Mouse (Mus musculus) liver, adult 2 months (tissue): ENCODE data around the gene Dlg1. TPM values are rescaled to one million over a fixed set of nuclear protein-coding genes. Genes with fewer than 3 reads are reported as not detected.

ENCODE experiments used
- DNase-seq: peaks from one replicate; pipeline ENCODE4 v3.0.0-alpha.2; 2011; ENCODE audit warnings: low read depth, low spot score; ENCODE audit errors: extremely low read depth
- H3K27ac ChIP-seq: fragments of 200-500 bp; replicated peaks from 2 replicates; pipeline ENCODE4 v1.5.1; 2012; ENCODE audit warnings: low read depth, mild to moderate bottlenecking, control low read depth, inconsistent platforms, low read length; ENCODE audit not compliant: insufficient read depth
- H3K27me3 ChIP-seq: fragments of 200-500 bp; 2 replicates; pipeline ENCODE4 v1.6.1; 2012; ENCODE audit warnings: mild to moderate bottlenecking, moderate library complexity, low read length, inconsistent platforms; ENCODE audit not compliant: control insufficient read depth, insufficient read depth
- H3K36me3 ChIP-seq: fragments of 200-500 bp; 2 replicates; pipeline ENCODE4 v1.6.1; 2012; ENCODE audit warnings: low read length, inconsistent platforms; ENCODE audit not compliant: control insufficient read depth, insufficient read depth
- H3K4me1 ChIP-seq: fragments of 200-500 bp; 2 replicates; pipeline ENCODE4 v1.6.1; 2011; ENCODE audit warnings: low read length; ENCODE audit not compliant: control insufficient read depth, insufficient read depth
- H3K4me3 ChIP-seq: fragments of 200-500 bp; 2 replicates; pipeline ENCODE4 v1.5.1; 2011; ENCODE audit warnings: low read depth, mild to moderate bottlenecking, control low read depth, low read length, moderate library complexity; ENCODE audit not compliant: insufficient read depth
- H3K79me2 ChIP-seq: fragments of 200-500 bp; 2 replicates; pipeline ENCODE4 v1.6.1; 2012; ENCODE audit warnings: inconsistent platforms, mild to moderate bottlenecking, low read length, moderate library complexity; ENCODE audit not compliant: control insufficient read depth, insufficient read depth
- H3K9ac ChIP-seq: fragments of 200-500 bp; 2 replicates; pipeline ENCODE4 v1.6.1; 2012; ENCODE audit warnings: low read depth, mild to moderate bottlenecking, control low read depth, inconsistent platforms, low read length
- CTCF ChIP-seq: fragments of 200-500 bp; IDR thresholded peaks from 2 replicates; pipeline ENCODE4 v1.5.1; 2011; ENCODE audit warnings: low read depth, low read length, control low read depth
- POLR2A ChIP-seq: fragments of 200-500 bp; IDR thresholded peaks from 2 replicates; pipeline ENCODE4 v1.6.1; 2011; ENCODE audit warnings: low read length, control low read depth; ENCODE audit not compliant: insufficient read depth; ENCODE audit errors: extremely low read depth
- WGBS: fragments of 180-500 bp; shearing (Covaris S2); methylation state at CpG from one replicate; pipeline ENCODE4 v1.1.7; 2018; 5-methylcytosine and 5-hydroxymethylcytosine counted together
- polyA plus RNA-seq: library from polyadenylated mRNA; depleted of rRNA; stranded (reverse); fragments of >200 nt; gene quantifications from 2 replicates; pipeline ENCODE4 v1.2.3, GENCODE M21; 2012
- total RNA-seq: library from RNA; depleted of rRNA; stranded (reverse); fragments of >200 nt; gene quantifications from 2 replicates; pipeline ENCODE4 v1.2.3, GENCODE M21; 2014

Dlg1 gene
- total and polyA plus RNA-seq, 2 experiments, result 10.8 to 42.7 TPM

- Histone ChIP-seq H3K9ac (no peak overlapping the region), H3K27ac (no peak overlapping the region), H3K4me1 (peaks cover 2% of the 10 kb centered on the region; the same call in 1 of the 2 replicates), H3K4me3 (no peak overlapping the region), H3K27me3 (no peaks in the 10 kb centered on the region), H3K79me2 (no peaks in the 10 kb centered on the region), H3K36me3 (no peaks in the 10 kb centered on the region)
- WGBS, result 40% methylated on average over 2 of the region's 2 CpGs
- DNase-seq, result no peak
- no peak for TF ChIP-seq CTCF
- TF ChIP-seq POLR2A, result no peak
These were observed 5.7 kb upstream of the Dlg1 start for GRCm38 (mm10) chr16:31657502-31657901.

- no peak overlapping the region for H3K9ac ChIP-seq
- no peak overlapping the region for H3K4me3 ChIP-seq
- H3K27me3 ChIP-seq, result no peaks in the 10 kb centered on the region
- H3K4me1 ChIP-seq, result peaks cover 5% of the 10 kb centered on the region
- no peaks in the 10 kb centered on the region for H3K36me3 ChIP-seq
- DNase-seq, result peak; percentile 75
- 40% methylated on average over 6 of the region's 6 CpGs for whole genome bisulfite sequencing
- H3K79me2 ChIP-seq, result no peaks in the 10 kb centered on the region
- TF ChIP-seq CTCF (no peak), POLR2A (no peak)
- H3K27ac ChIP-seq, result no peak overlapping the region
These were observed 4.5 kb upstream of the Dlg1 start for GRCm38 (mm10) chr16:31658539-31659334.

- Histone ChIP-seq H3K27me3 (no peaks in the 10 kb centered on the region), H3K27ac (no peak overlapping the region), H3K4me1 (peaks cover 5% of the 10 kb centered on the region), H3K9ac (no peak overlapping the region), H3K79me2 (peaks cover 3% of the 10 kb centered on the region; the same call in 1 of the 2 replicates), H3K4me3 (no peak overlapping the region), H3K36me3 (no peaks in the 10 kb centered on the region)
- WGBS, result 80% methylated on average over 5 of the region's 5 CpGs
- no peak for DNase-seq
- TF ChIP-seq CTCF (no peak), POLR2A (no peak)
These were observed 3.8 kb upstream of the Dlg1 start for GRCm38 (mm10) chr16:31659453-31659852.

GRCm38 (mm10) chr16:31662556-31663378, 476 bp upstream of the Dlg1 start:
- peak overlapping the region; percentile 45 for H3K9ac ChIP-seq
- H3K27me3 ChIP-seq, result no peaks in the 10 kb centered on the region
- H3K4me1 ChIP-seq, result peaks cover 11% of the 10 kb centered on the region
- H3K79me2 ChIP-seq, result peaks cover 7% of the 10 kb centered on the region; the same call in 1 of the 2 replicates
- peak overlapping the region; percentile 24; the same call in 1 of the 2 replicates for H3K27ac ChIP-seq
- no peaks in the 10 kb centered on the region; the same call in 1 of the 2 replicates for H3K36me3 ChIP-seq
- DNase-seq, result no peak
- TF ChIP-seq POLR2A (no peak), CTCF (no peak)
- H3K4me3 ChIP-seq, result peak overlapping the region; percentile 67
- 23% methylated on average over 22 of the region's 22 CpGs for WGBS

GRCm38 (mm10) chr16:31664287-31664597, 999 bp downstream of the Dlg1 start:
- Histone ChIP-seq H3K9ac (peak overlapping the region; percentile 91), H3K4me3 (peak overlapping the region; percentile 67), H3K27ac (peak overlapping the region; percentile 74), H3K79me2 (peaks cover 12% of the 10 kb centered on the region; the same call in 1 of the 2 replicates), H3K36me3 (peaks cover 4% of the 10 kb centered on the region; the same call in 1 of the 2 replicates), H3K27me3 (no peaks in the 10 kb centered on the region), H3K4me1 (peaks cover 9% of the 10 kb centered on the region)
- no peak for TF ChIP-seq CTCF
- no peak for TF ChIP-seq POLR2A
- no peak for DNase-seq
- WGBS, result 0% methylated on average over 36 of the region's 36 CpGs
